Mouse (Mus musculus) bone marrow, adult 2 months (tissue): Measurements from ENCODE around the gene 1700049E17Rik2.
"Not testable (repeated sequence)": the region's sequence is repeated elsewhere in the genome, so short reads cannot be mapped to it uniquely, and the experiment has no call there.

ENCODE experiments used
- CTCF ChIP-seq: fragments of 200-500 bp; IDR thresholded peaks from 2 replicates; pipeline ENCODE4 v1.5.1; 2011; ENCODE audit warnings: low read length, control low read depth; ENCODE audit not compliant: control insufficient read depth, insufficient read depth
- POLR2A ChIP-seq: fragments of 200-500 bp; IDR thresholded peaks from 2 replicates; pipeline ENCODE4 v1.6.1; 2011; ENCODE audit warnings: low read depth, mild to moderate bottlenecking, control low read depth, low read length, borderline replicate concordance; ENCODE audit not compliant: control insufficient read depth

DNA sequence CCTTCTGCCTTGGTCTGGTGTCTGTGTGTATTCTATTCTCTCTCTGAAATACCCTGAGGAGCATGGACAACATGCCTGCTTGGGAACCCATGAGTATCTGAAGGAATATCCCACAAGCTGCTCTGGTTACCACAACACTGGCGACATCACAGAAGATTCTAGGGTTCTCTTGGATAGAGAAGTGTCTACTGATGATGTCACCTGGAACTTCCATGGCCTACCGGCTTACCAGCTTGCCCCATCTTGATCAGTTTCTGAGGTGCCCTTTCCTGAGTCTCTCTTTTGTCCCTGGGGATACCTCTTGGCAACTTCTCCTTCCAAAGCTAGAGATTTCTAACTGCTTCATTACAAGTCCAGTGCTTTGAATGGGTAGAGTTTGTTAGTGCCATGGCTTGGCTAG, 51.5 kb downstream of the 1700049E17Rik2 start, which contains the start of gene Gm3072:
- not testable (repeated sequence) for TF ChIP-seq POLR2A, CTCF
